Mouse (Mus musculus) lung, postnatal 0 days (tissue): ENCODE data around the gene 4932438H23Rik.

Experiments
- CTCF ChIP-seq: IDR thresholded peaks from 2 replicates; pipeline ENCODE4 v1.5.1; 2016; ENCODE audit warnings: antibody characterized with exemption, mild to moderate bottlenecking
- EP300 ChIP-seq: IDR thresholded peaks from 2 replicates; pipeline ENCODE4 v1.6.1; 2016; ENCODE audit warnings: antibody characterized with exemption, mild to moderate bottlenecking, control low read depth

GRCm38 (mm10) chr16:91129916-91130315 is 35.0 kb upstream of the 4932438H23Rik start:
- TF ChIP-seq CTCF, result no peak
- TF ChIP-seq EP300, result no peak
